Mouse (Mus musculus) CD4-positive, CD25-positive, alpha-beta regulatory T cell, adult 4 months (primary cell): ENCODE measurements around the gene 9530003J23Rik. TPM values are rescaled to one million over a fixed set of nuclear protein-coding genes. Genes with fewer than 3 reads are reported as not detected.

Experiments
- polyA plus RNA-seq, 2 experiments: library from polyadenylated mRNA; unstranded; fragments of 100-300 nt; shearing (Covaris generic); gene quantifications; one replicate each; pipeline ENCODE4 v1.2.1; 2017

Gene 9530003J23Rik
- polyA plus RNA-seq, 2 experiments from 2014 or later = not detected

Other genes with a start within 250 kb of the 9530003J23Rik start
- gene Lrrc10, start 193.4 kb downstream of the 9530003J23Rik start, polyA plus RNA-seq = not detected
- 100 to 1,000 TPM; 185 to 226 TPM for gene Cct2, start 174.9 kb downstream of the 9530003J23Rik start, polyA plus RNA-seq
- 1 to 10 TPM; 8.4 to 9.3 TPM for gene Frs2, start 90.2 kb downstream of the 9530003J23Rik start, polyA plus RNA-seq
- gene Yeats4, start 14.2 kb downstream of the 9530003J23Rik start, polyA plus RNA-seq = 10 to 100 TPM; 19.1 to 24.6 TPM
- gene Lyz2, start 43.6 kb upstream of the 9530003J23Rik start, polyA plus RNA-seq = 1 to 10 TPM in 1 of 2 experiments, under 1 TPM in 1; 0.32 to 9.2 TPM
- not detected for gene Lyz1, start 54.2 kb upstream of the 9530003J23Rik start, polyA plus RNA-seq
- 100 to 1,000 TPM; 116 to 124 TPM for gene Cpsf6, start 141.3 kb upstream of the 9530003J23Rik start, polyA plus RNA-seq